Mouse (Mus musculus): ENCODE data around the gene Fam83f.

Fam83f gene

GRCm38 (mm10) chr15:80672810-80673209, 1.2 kb downstream of the Fam83f start:
- no peak for DNase-seq

GRCm38 (mm10) chr15:80673337-80674095, 1.9 kb downstream of the Fam83f start:
- DNase-seq: no peak

- DNase-seq: no peak
These were observed 3.1 kb downstream of the Fam83f start for GRCm38 (mm10) chr15:80674700-80675099.

GRCm38 (mm10) chr15:80679515-80680215, 8.0 kb downstream of the Fam83f start:
- DNase-seq: peak; percentile 75

GRCm38 (mm10) chr15:80680347-80681030, 8.8 kb downstream of the Fam83f start:
- DNase-seq: no peak

GRCm38 (mm10) chr15:80681466-80681881, 9.8 kb downstream of the Fam83f start:
- DNase-seq: no peak

GRCm38 (mm10) chr15:80682343-80682742, 10.7 kb downstream of the Fam83f start:
- no peak for DNase-seq

GRCm38 (mm10) chr15:80683151-80683550, 11.5 kb downstream of the Fam83f start:
- no peak for DNase-seq

GRCm38 (mm10) chr15:80683990-80684389, 12.3 kb downstream of the Fam83f start:
- no peak for DNase-seq

- DNase-seq: no peak
These were observed 13.3 kb downstream of the Fam83f start for GRCm38 (mm10) chr15:80684786-80685602.

- DNase-seq: no peak
These were observed 13.9 kb downstream of the Fam83f start for GRCm38 (mm10) chr15:80685603-80685895.

GRCm38 (mm10) chr15:80688536-80688935, 16.9 kb downstream of the Fam83f start:
- no peak for DNase-seq

GRCm38 (mm10) chr15:80693492-80693891, 21.8 kb downstream of the Fam83f start:
- DNase-seq: no peak

GRCm38 (mm10) chr15:80694125-80694910, 22.7 kb downstream of the Fam83f start:
- peak; percentile 55 for DNase-seq

- DNase-seq: no peak
These were observed 25.9 kb downstream of the Fam83f start for GRCm38 (mm10) chr15:80697564-80697963.

GRCm38 (mm10) chr15:80701481-80702257, 30.0 kb downstream of the Fam83f start:
- DNase-seq: no peak

- DNase-seq: peak; percentile 56
These were observed 31.3 kb downstream of the Fam83f start for GRCm38 (mm10) chr15:80702910-80703309.

- no peak for DNase-seq
These were observed 31.8 kb downstream of the Fam83f start for GRCm38 (mm10) chr15:80703495-80703894.

- DNase-seq: peak; percentile 71
These were observed 32.6 kb downstream of the Fam83f start for GRCm38 (mm10) chr15:80704267-80704666.

- DNase-seq: peak; percentile 65
These were observed 34.3 kb downstream of the Fam83f start for GRCm38 (mm10) chr15:80705828-80706549.

GRCm38 (mm10) chr15:80706596-80706995, 34.9 kb downstream of the Fam83f start:
- no peak for DNase-seq
